Mouse (Mus musculus) skeletal muscle tissue, postnatal 0 days (tissue): ENCODE results near the gene Tspan1. TPM values are rescaled to one million over a fixed set of nuclear protein-coding genes. Genes with fewer than 3 reads are reported as not detected.

Experiments used
- polyA plus RNA-seq: library from polyadenylated mRNA; unstranded; fragments of >200 nt; fragmentation: Nextera tagmentation; extraction: Ambion mirVana; gene quantifications from 2 replicates; pipeline ENCODE4 v1.2.1, GENCODE M21; 2015

Tspan1 gene
- 0.06 TPM in 1 of 2 replicates, not detected in the other for polyA plus RNA-seq

DNA sequence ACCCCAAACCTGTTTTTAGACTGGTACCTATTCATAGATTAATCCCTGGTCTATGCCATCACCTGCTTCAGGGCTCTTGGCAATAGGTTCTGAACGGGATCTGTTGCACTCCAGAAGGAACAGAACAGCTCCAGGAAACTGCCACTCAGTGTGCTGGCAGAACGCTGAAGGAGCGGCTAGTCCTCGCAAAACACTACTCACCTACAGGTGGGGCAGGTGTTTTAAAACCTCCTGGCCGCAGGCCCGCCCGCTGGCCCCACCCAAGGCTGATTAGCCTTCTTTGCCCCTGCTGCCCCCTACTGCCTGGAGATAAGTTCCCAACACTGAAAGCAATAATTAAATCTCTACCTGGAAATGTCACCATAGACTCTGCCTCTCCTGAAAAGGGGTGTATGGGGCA lies at the start of gene Tspan1:
Gene Tspan1, minus strand, starts transcription at position 198 of the 400 bp plus-strand sequence.

DNA sequence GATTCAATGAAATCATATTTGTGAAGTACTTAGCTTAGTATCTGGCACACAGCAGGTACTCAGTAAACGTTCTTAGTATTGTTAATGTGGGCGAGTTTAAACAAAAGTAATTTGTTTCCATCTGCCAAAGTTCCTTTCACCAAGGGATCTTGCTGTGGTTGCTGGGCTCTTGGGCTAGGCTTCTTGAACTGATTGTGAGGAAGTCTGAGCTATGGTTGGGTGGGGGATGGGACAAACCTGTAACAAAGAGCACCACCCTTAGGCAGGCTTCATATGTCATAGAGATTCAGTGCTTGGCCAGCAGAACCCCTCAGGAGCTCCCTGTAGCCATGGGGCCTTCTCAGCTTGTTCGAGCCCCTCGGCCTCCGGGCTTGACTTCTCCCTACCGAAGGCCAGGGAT lies 5.7 kb upstream of the Tspan1 start, which contains the start of the genes 1700042G07Rik and Gm49337:
Gene 1700042G07Rik, plus strand, starts transcription at position 301 of the 400 bp plus-strand sequence.
Gene Gm49337, plus strand, starts transcription at position 313 of the 400 bp plus-strand sequence.

DNA sequence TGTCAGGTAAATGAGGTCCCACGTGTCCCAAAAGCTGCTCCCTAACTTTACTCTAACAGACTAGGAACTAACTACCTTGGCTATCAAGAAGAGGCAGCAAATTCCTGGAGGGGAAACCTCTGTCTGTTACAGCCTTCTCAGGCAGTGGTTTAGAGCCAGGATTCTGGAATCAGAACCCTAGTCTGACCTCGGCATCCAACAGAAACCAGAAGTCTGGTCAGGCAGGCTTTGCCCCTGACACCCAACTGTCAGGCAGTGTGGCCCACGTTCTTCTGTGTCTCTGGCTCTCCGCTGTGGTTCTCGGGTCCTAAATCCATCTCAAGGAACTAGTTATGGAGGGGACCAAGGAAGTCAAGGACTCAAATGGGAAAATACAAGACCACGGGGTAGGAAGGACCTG lies 16.2 kb downstream of the Tspan1 start, which contains the start of gene Lurap1:
Gene Lurap1, minus strand, starts transcription at position 101 of the 400 bp plus-strand sequence.

GRCm38 (mm10) chr4:116123602-116124519 lies 43.5 kb downstream of the Tspan1 start, which contains the start of the genes Rad54l and Pomgnt1:
Rad54l (minus strand) TSS chr4:116123690.
Pomgnt1 (plus strand) TSS chr4:116123840.

Other genes starting within 250 kb of the Tspan1 start
- not detected in 2 replicates for gene Dmbx1, start 227.7 kb downstream of the Tspan1 start, polyA plus RNA-seq
- gene Faah, start 149.7 kb downstream of the Tspan1 start, polyA plus RNA-seq, result 0.18 and 0.29 TPM in 2 replicates
- 18.1 and 19.7 TPM in 2 replicates for gene Nsun4, start 113.7 kb downstream of the Tspan1 start, polyA plus RNA-seq
- gene Uqcrh, start 92.5 kb downstream of the Tspan1 start, polyA plus RNA-seq, result 990 and 1,102 TPM in 2 replicates
- gene Lrrc41, start 92.3 kb downstream of the Tspan1 start, polyA plus RNA-seq, result 34.7 and 38.3 TPM in 2 replicates
- gene Rad54l, start 43.9 kb downstream of the Tspan1 start, polyA plus RNA-seq, result 4.3 and 4.5 TPM in 2 replicates
- gene Pomgnt1, start 43.8 kb downstream of the Tspan1 start, polyA plus RNA-seq, result 34.7 and 38.2 TPM in 2 replicates
- gene Lurap1, start 16.3 kb downstream of the Tspan1 start, polyA plus RNA-seq, result 1.00 and 1.2 TPM in 2 replicates
- not detected in 2 replicates for gene 1700042G07Rik, start 5.8 kb upstream of the Tspan1 start, polyA plus RNA-seq
- gene Gm49337, start 5.8 kb upstream of the Tspan1 start, polyA plus RNA-seq, result not detected in 2 replicates
- gene Pik3r3, start 54.0 kb upstream of the Tspan1 start, polyA plus RNA-seq, result 4.5 and 4.6 TPM in 2 replicates